Mouse (Mus musculus) G1E (cell line): ENCODE data around the gene Map6. TPM values are rescaled to one million over a fixed set of nuclear protein-coding genes. Genes with fewer than 3 reads are reported as not detected.

Experiments used
- ATAC-seq: 2 replicates; pipeline ENCODE4 v1.8.0; 2016; ENCODE audit warnings: mild to moderate bottlenecking; ENCODE audit not compliant: insufficient number of reproducible peaks, poor library complexity, low FRiP score, severe bottlenecking; ENCODE audit errors: extremely low read depth
- DNase-seq: peaks from one replicate; pipeline ENCODE4 v3.0.0; 2012; ENCODE audit warnings: low spot score
- H3K27me3 ChIP-seq: 2 replicates; pipeline ENCODE4 v1.6.1; 2012; ENCODE audit warnings: mild to moderate bottlenecking, low read length, inconsistent platforms; ENCODE audit not compliant: insufficient read depth
- H3K36me3 ChIP-seq: replicated peaks from 2 replicates; pipeline ENCODE3; 2012; ENCODE audit warnings: mild to moderate bottlenecking, inconsistent platforms
- H3K4me1 ChIP-seq: 2 replicates; pipeline ENCODE4 v1.6.1; 2012; ENCODE audit warnings: low read depth, low read length, inconsistent platforms, mixed read lengths; ENCODE audit not compliant: insufficient read depth
- H3K4me3 ChIP-seq: 2 replicates; pipeline ENCODE4 v1.5.1; 2012; ENCODE audit warnings: low read depth, mild to moderate bottlenecking, inconsistent platforms, low read length, moderate library complexity, mixed read lengths
- H3K9me3 ChIP-seq: replicated peaks from 2 replicates; pipeline ENCODE4 v1.6.1; 2012; ENCODE audit warnings: inconsistent platforms
- CTCF ChIP-seq: IDR thresholded peaks from 2 replicates; pipeline ENCODE4 v1.5.1; 2012; ENCODE audit warnings: low read depth, low read length, inconsistent platforms, mixed read lengths
- GATA1 ChIP-seq: IDR thresholded peaks from 2 replicates; pipeline ENCODE4 v1.6.1; 2012; ENCODE audit warnings: borderline replicate concordance, low read length, inconsistent platforms, mixed read lengths
- GATA2 ChIP-seq: IDR thresholded peaks from 2 replicates; pipeline ENCODE4 v1.6.1; 2012; ENCODE audit warnings: low read depth, low read length, inconsistent platforms, borderline replicate concordance
- POLR2AphosphoS5 ChIP-seq: IDR thresholded peaks from 2 replicates; pipeline ENCODE4 v1.6.1; 2012; ENCODE audit warnings: low read depth, low read length, inconsistent platforms; ENCODE audit not compliant: insufficient replicate concordance
- TAL1 ChIP-seq: conservative IDR thresholded peaks from 2 replicates; pipeline ENCODE4 v1.6.1; 2012; ENCODE audit warnings: low read depth, low read length, inconsistent platforms, mixed read lengths
- polyA plus RNA-seq: library from polyadenylated mRNA; stranded (reverse); fragments of >175 nt; gene quantifications from 2 replicates; pipeline ENCODE4 v1.2.3, GENCODE M21; 2012
- total RNA-seq, 2 experiments: library from RNA; stranded (forward) in 1 of 2; stranded (reverse) in 1 of 2; fragments of 200-1000 nt in 1 of 2; fragments of >200 nt in 1 of 2; fragmentation: Nextera tagmentation in 1 of 2; gene quantifications; 2 replicates each; pipeline ENCODE4 v1.2.3; 2014 to 2017

Gene Map6
- total and polyA plus RNA-seq, 3 experiments, result 0.11 TPM; not detected in 2

- Histone ChIP-seq H3K4me3 (no peak overlapping the region), H3K27me3 (peaks cover 19% of the 10 kb centered on the region), H3K9me3 (no peaks in the 10 kb centered on the region), H3K4me1 (no peaks in the 10 kb centered on the region), H3K36me3 (no peaks in the 10 kb centered on the region)
- no peak for TF ChIP-seq POLR2AphosphoS5
- DNase-seq (no peak), ATAC-seq (no peak)
These were observed 47.3 kb downstream of the Map6 start for GRCm38 (mm10) chr7:99314565-99314964.

GRCm38 (mm10) chr7:99316207-99316606 is 49.0 kb downstream of the Map6 start:
- TF ChIP-seq TAL1, result no peak
- no peak for TF ChIP-seq GATA1
- TF ChIP-seq POLR2AphosphoS5, result no peak
- TF ChIP-seq CTCF, result no peak
- no peak for TF ChIP-seq GATA2
- Histone ChIP-seq H3K27me3 (peaks cover 21% of the 10 kb centered on the region), H3K4me3 (no peak overlapping the region), H3K9me3 (no peaks in the 10 kb centered on the region), H3K4me1 (no peaks in the 10 kb centered on the region), H3K36me3 (no peaks in the 10 kb centered on the region)
- no peak for DNase-seq
- ATAC-seq, result no peak

GRCm38 (mm10) chr7:99317475-99317874 is 50.2 kb downstream of the Map6 start:
- peaks cover 15% of the 10 kb centered on the region for H3K27me3 ChIP-seq
- TF ChIP-seq GATA2 (no peak), POLR2AphosphoS5 (no peak), TAL1 (no peak), GATA1 (no peak), CTCF (no peak)

GRCm38 (mm10) chr7:99320524-99320923 is 53.3 kb downstream of the Map6 start:
- H3K9me3 ChIP-seq, result no peaks in the 10 kb centered on the region
- TF ChIP-seq POLR2AphosphoS5, result no peak
- TF ChIP-seq GATA1, result no peak
- no peak for TF ChIP-seq CTCF
- TF ChIP-seq TAL1, result no peak
- TF ChIP-seq GATA2, result no peak
- ATAC-seq (no peak), DNase-seq (no peak)
- no peaks in the 10 kb centered on the region for H3K36me3 ChIP-seq
- peaks cover 26% of the 10 kb centered on the region for H3K27me3 ChIP-seq
- no peaks in the 10 kb centered on the region for H3K4me1 ChIP-seq
- no peak overlapping the region for H3K4me3 ChIP-seq

More at GRCm38 (mm10) chr7:99317475-99317874, 50.2 kb downstream of the Map6 start:
- H3K4me1 ChIP-seq, result no peaks in the 10 kb centered on the region
- no peaks in the 10 kb centered on the region for H3K9me3 ChIP-seq
- no peaks in the 10 kb centered on the region for H3K36me3 ChIP-seq
- ATAC-seq (no peak), DNase-seq (no peak)
- no peak overlapping the region for H3K4me3 ChIP-seq

- ATAC-seq, result no peak
- H3K4me3 ChIP-seq, result no peak overlapping the region
- peaks cover 25% of the 10 kb centered on the region for H3K27me3 ChIP-seq
These were observed 55.6 kb downstream of the Map6 start for GRCm38 (mm10) chr7:99322691-99323320.

GRCm38 (mm10) chr7:99323321-99323700 is 56.1 kb downstream of the Map6 start:
- DNase-seq (no peak), ATAC-seq (no peak)
- TF ChIP-seq POLR2AphosphoS5 (no peak), GATA1 (no peak), TAL1 (no peak), GATA2 (no peak), CTCF (no peak)
- Histone ChIP-seq H3K4me3 (no peak overlapping the region), H3K36me3 (no peaks in the 10 kb centered on the region), H3K4me1 (no peaks in the 10 kb centered on the region), H3K9me3 (no peaks in the 10 kb centered on the region), H3K27me3 (peaks cover 23% of the 10 kb centered on the region)

More at GRCm38 (mm10) chr7:99322691-99323320, 55.6 kb downstream of the Map6 start:
- DNase-seq, result no peak
- no peaks in the 10 kb centered on the region for H3K36me3 ChIP-seq
- no peaks in the 10 kb centered on the region for H3K4me1 ChIP-seq
- no peak for TF ChIP-seq CTCF
- no peak for TF ChIP-seq TAL1
- TF ChIP-seq GATA2, result no peak
- no peak for TF ChIP-seq GATA1
- TF ChIP-seq POLR2AphosphoS5, result no peak
- no peaks in the 10 kb centered on the region for H3K9me3 ChIP-seq

- Histone ChIP-seq H3K4me3 (no peak overlapping the region), H3K4me1 (no peaks in the 10 kb centered on the region), H3K27me3 (peaks cover 21% of the 10 kb centered on the region), H3K9me3 (no peaks in the 10 kb centered on the region), H3K36me3 (no peaks in the 10 kb centered on the region)
- DNase-seq, result no peak
- TF ChIP-seq GATA1 (no peak), TAL1 (no peak), POLR2AphosphoS5 (no peak), CTCF (no peak), GATA2 (no peak)
- ATAC-seq, result no peak
These were observed 57.6 kb downstream of the Map6 start for GRCm38 (mm10) chr7:99324810-99325209.
